Mouse (Mus musculus) midbrain, embryonic 15.5 days (tissue): ENCODE measurements at regions not wholly inside any gene's neighbourhood (a gene's known extent, or its start where the extent isn't known, plus 50 kb on each side); places are given as distances from the start of the nearest gene placed in this dataset.

ENCODE experiments used
- ATAC-seq: fragments of 200-750 bp; cut with Nextera tagmentation; replicated peaks from 2 replicates; pipeline ENCODE4 v1.8.0; 2017; ENCODE audit warnings: moderate TSS enrichment
- H3K27ac ChIP-seq: fragments of 300-500 bp; sonication (generic); 2 replicates; pipeline ENCODE4 v1.5.1; 2015; ENCODE audit warnings: mild to moderate bottlenecking, inconsistent platforms
- H3K27me3 ChIP-seq: fragments of 300-500 bp; sonication (generic); replicated peaks from 2 replicates; pipeline ENCODE4 v1.6.1; 2015; ENCODE audit warnings: inconsistent platforms
- H3K36me3 ChIP-seq: fragments of 300-500 bp; sonication (generic); replicated peaks from 2 replicates; pipeline ENCODE4 v1.6.1; 2015; ENCODE audit warnings: inconsistent platforms
- H3K4me1 ChIP-seq: fragments of 300-500 bp; sonication (generic); 2 replicates; pipeline ENCODE4 v1.6.1; 2015; ENCODE audit warnings: inconsistent platforms
- H3K4me2 ChIP-seq: fragments of 300-500 bp; sonication (generic); 2 replicates; pipeline ENCODE4 v1.6.1; 2015; ENCODE audit warnings: inconsistent platforms, mild to moderate bottlenecking, moderate library complexity
- H3K4me3 ChIP-seq: fragments of 300-500 bp; sonication (generic); 2 replicates; pipeline ENCODE4 v1.5.1; 2015; ENCODE audit warnings: mild to moderate bottlenecking, inconsistent platforms
- H3K9ac ChIP-seq: fragments of 300-500 bp; sonication (generic); 2 replicates; pipeline ENCODE4 v1.6.1; 2015; ENCODE audit warnings: mild to moderate bottlenecking, inconsistent platforms
- H3K9me3 ChIP-seq: fragments of 300-500 bp; sonication (generic); 2 replicates; pipeline ENCODE4 v1.6.1; 2016; ENCODE audit warnings: inconsistent platforms
- WGBS: fragments of 180-500 bp; shearing (Covaris S2); methylation state at CpG from one replicate; pipeline ENCODE4 v1.1.7; 2015; ENCODE audit warnings: mixed read lengths; 5-methylcytosine and 5-hydroxymethylcytosine counted together

DNA sequence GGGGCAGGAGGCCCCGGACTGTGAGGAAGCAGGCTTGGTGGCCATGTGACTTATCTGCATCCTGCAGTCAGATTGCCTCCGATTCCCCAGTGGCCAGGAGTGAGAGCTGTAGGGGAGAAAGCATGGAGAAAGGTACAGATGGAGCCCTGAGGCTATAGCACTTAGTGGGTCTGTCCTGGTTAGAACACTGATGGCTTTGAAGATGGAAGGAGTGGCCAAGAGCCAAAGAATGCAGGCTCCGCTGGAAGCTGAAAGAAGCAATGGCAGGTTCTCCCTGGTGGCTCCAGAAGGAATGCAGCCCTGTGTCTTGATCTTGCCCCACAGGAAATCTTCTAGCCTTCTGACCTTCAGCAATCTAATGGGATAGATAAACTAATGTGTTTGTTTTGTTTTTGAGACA, 926.3 kb downstream of the 4930447A16Rik start:
- WGBS: 84% methylated on average over 3 of the region's 3 CpGs
- H3K27me3 ChIP-seq: no peaks in the 10 kb centered on the region
- no peaks in the 10 kb centered on the region for H3K36me3 ChIP-seq
- no peak overlapping the region for H3K27ac ChIP-seq
- H3K4me3 ChIP-seq: no peak overlapping the region
- no peak overlapping the region for H3K9ac ChIP-seq
- no peak overlapping the region for H3K4me2 ChIP-seq
- no peaks in the 10 kb centered on the region for H3K4me1 ChIP-seq
- ATAC-seq: no peak
- H3K9me3 ChIP-seq: no peaks in the 10 kb centered on the region

DNA sequence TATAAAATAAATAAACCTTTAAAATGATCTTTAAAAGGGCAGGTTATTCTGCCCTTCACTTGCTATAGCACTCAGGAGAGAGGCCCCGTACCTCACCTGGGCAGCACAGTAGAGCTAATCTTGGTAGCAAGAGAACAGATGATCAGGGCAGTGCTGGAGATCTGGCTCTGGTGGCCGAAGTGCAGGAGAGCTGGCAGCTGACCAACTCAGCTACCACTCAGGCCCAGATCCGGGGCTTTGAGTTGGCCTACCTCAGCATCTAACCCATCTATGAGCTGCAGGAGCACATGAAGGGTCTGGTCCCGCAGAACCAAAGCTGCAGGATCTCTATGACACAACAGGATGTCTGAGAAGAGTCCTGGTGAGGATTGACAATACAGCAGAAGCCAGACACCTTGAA, 928.0 kb downstream of the 4930447A16Rik start:
- H3K27me3 ChIP-seq: no peaks in the 10 kb centered on the region
- no peak overlapping the region for H3K4me2 ChIP-seq
- ATAC-seq: no peak
- 90% methylated on average over 4 of the region's 4 CpGs for WGBS
- no peaks in the 10 kb centered on the region for H3K4me1 ChIP-seq
- no peak overlapping the region for H3K9ac ChIP-seq
- H3K4me3 ChIP-seq: no peak overlapping the region
- no peaks in the 10 kb centered on the region for H3K36me3 ChIP-seq
- H3K9me3 ChIP-seq: no peaks in the 10 kb centered on the region
- H3K27ac ChIP-seq: no peak overlapping the region

DNA sequence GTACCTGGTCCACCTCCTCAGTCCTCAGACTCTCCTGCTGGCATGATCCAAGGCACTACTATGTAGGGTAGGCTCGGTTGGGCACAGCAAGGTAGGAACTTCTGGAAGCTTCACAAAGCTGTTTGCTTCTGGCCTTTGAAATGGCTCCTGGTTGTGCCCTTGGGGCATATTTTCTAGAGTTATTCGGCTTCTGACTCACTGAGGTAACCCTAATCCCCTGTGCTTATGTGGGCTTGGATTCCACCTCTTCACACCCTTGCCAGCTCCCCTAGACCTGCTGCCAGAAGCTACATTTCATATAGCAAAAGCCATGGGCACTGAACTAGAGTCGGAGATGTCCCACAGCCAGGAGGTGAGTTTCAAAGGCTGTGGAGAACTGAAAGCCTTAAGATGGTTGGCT, 933.7 kb downstream of the 4930447A16Rik start:
- H3K36me3 ChIP-seq: no peaks in the 10 kb centered on the region
- no peak overlapping the region for H3K9ac ChIP-seq
- no peaks in the 10 kb centered on the region for H3K4me1 ChIP-seq
- no peak overlapping the region for H3K4me2 ChIP-seq
- 0 out of 2 replicates have a peak, but pooled peaks cover 5% of the 10 kb centered on the region for H3K9me3 ChIP-seq
- no peak for ATAC-seq
- no peak overlapping the region for H3K4me3 ChIP-seq
- H3K27me3 ChIP-seq: no peaks in the 10 kb centered on the region
- 94% methylated on average over 3 of the region's 3 CpGs for WGBS
- no peak overlapping the region for H3K27ac ChIP-seq

DNA sequence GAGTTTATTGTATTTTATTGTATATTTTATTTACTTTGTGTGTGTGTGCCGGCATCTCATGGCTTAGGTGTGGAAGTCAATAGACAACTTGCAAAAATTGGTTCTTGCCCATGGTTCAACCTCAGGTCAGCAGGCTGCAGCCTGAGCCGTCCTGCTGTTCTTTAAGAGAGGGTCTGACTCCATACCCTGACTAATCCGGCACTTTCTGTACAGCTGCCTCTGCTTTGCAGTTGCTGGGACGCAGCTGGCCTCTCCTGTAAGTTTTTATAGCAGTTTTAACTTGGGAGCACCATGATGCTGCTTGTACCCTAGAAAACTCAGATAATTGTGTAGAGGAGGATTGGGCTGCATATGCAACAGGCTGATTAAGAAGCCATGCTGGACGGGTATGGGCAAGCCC, 938.2 kb downstream of the 4930447A16Rik start:
- Histone ChIP-seq H3K9ac (no peak overlapping the region), H3K4me3 (no peak overlapping the region), H3K4me2 (no peak overlapping the region), H3K9me3 (0 out of 2 replicates have a peak, but pooled peaks cover 5% of the 10 kb centered on the region), H3K4me1 (no peaks in the 10 kb centered on the region), H3K36me3 (no peaks in the 10 kb centered on the region), H3K27me3 (no peaks in the 10 kb centered on the region), H3K27ac (no peak overlapping the region)
- WGBS: 77% methylated on average over 5 of the region's 5 CpGs
- ATAC-seq: no peak

DNA sequence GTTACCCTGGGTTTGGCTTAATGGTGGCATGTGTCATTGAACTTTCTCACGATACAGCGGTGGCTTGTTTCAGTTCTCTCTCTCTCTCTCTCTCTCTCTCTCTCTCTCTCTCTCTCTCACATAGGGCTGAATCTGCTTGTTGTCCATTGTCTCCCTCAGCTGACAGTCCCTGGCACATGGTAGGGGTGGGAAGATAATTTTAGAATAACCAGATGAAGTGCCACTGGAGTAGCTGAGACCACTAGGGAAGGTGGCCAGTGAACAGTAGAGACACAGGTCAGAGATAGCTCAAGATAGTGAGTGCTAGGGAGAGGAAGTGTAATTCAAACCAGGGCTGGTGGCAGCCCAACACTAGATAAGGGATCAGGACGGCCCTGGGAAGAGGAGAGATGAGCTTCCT, 938.7 kb downstream of the 4930447A16Rik start:
- H3K9ac ChIP-seq: no peak overlapping the region
- no peaks in the 10 kb centered on the region for H3K4me1 ChIP-seq
- WGBS: 94% methylated on average over 3 of the region's 3 CpGs
- H3K36me3 ChIP-seq: no peaks in the 10 kb centered on the region
- no peak overlapping the region for H3K4me3 ChIP-seq
- ATAC-seq: no peak
- H3K4me2 ChIP-seq: no peak overlapping the region
- H3K27ac ChIP-seq: no peak overlapping the region
- H3K9me3 ChIP-seq: 0 out of 2 replicates have a peak, but pooled peaks cover 5% of the 10 kb centered on the region
- H3K27me3 ChIP-seq: no peaks in the 10 kb centered on the region

DNA sequence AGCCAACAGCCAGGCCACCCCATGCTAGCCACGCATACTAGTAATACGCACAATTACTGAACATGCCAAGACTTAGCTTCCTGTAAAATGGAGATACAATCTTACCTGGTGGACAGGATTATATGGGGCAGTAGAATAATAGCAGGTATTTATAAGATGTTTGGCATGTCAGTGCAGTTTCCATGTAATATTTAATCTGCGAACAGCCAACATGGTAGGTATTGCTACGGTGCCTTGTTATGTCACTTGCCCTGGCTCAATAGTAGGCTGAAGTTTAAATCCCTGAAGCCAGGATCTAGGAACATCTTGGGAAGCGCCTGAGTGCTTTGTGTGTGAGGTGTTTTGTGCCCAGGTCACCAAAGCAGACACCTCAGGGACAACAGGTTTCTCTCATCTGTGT, 942.3 kb downstream of the 4930447A16Rik start:
- H3K4me1 ChIP-seq: no peaks in the 10 kb centered on the region
- H3K27me3 ChIP-seq: no peaks in the 10 kb centered on the region
- H3K36me3 ChIP-seq: no peaks in the 10 kb centered on the region
- H3K4me2 ChIP-seq: no peak overlapping the region
- no peak for ATAC-seq
- H3K9me3 ChIP-seq: no peaks in the 10 kb centered on the region
- no peak overlapping the region for H3K27ac ChIP-seq
- WGBS: 91% methylated on average over 5 of the region's 5 CpGs
- H3K4me3 ChIP-seq: no peak overlapping the region
- H3K9ac ChIP-seq: no peak overlapping the region

DNA sequence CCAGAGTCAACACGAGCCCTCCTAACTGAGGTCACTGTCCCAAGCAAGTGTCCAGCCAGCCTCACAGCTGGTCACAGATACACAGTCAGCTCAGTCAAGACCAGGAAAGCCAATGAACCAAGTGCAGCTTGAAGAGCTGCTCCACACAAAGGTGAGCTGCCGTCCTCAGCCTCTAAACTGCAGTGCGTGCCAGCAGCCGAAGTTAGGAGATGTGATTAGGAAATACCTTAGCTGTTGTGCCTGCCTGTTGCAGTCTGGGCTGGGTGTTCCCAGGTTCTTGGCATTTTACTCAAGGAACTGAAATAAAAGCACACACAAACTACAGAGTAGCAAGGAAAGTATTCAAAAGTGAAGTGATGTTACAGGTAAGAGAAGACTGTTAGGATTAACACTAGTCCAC, 942.9 kb downstream of the 4930447A16Rik start:
- H3K9me3 ChIP-seq: no peaks in the 10 kb centered on the region
- H3K27ac ChIP-seq: no peak overlapping the region
- 91% methylated on average over 4 of the region's 4 CpGs for WGBS
- no peak overlapping the region for H3K4me2 ChIP-seq
- no peaks in the 10 kb centered on the region for H3K27me3 ChIP-seq
- no peak overlapping the region for H3K9ac ChIP-seq
- H3K4me3 ChIP-seq: no peak overlapping the region
- ATAC-seq: no peak
- no peaks in the 10 kb centered on the region for H3K36me3 ChIP-seq
- no peaks in the 10 kb centered on the region for H3K4me1 ChIP-seq

DNA sequence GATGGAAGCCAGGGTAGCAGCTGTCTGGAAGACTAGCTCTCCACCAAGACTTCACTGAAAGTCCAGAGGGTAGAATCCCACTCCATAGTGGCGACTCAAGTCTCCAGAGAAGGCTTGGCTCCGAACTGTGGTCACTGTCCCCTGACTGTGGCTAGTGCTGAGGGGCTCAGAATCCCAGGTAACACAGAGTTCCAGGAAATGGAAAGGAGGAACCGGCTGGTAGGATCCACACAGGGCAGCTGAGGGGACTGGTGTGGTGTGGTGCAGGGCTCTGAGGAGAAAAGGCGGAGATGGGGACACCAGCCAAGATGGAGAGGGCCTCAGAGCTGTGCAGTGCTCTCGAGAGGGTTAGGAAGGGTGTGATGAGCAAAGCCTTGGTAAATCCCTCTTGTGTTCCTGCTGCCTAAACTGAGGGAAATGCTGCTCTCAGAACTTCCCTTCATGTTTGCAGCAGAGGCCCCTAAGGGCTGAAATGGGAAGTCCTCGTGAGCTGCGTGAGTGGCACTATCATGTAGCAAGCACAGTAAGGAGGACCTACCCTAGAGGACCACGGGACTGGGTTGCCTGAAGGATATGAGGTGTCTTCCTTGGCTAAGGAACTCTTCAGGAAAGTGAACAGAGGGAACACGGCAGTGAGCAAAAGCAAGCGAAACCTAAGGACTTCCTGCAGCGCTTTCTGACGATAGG, 946.2 kb downstream of the 4930447A16Rik start:
- Histone ChIP-seq H3K4me3 (no peak overlapping the region), H3K4me2 (no peak overlapping the region), H3K36me3 (no peaks in the 10 kb centered on the region), H3K9me3 (no peaks in the 10 kb centered on the region), H3K27me3 (no peaks in the 10 kb centered on the region), H3K4me1 (peaks cover 7% of the 10 kb centered on the region), H3K9ac (no peak overlapping the region), H3K27ac (no peak overlapping the region)
- WGBS: 84% methylated on average over 12 of the region's 12 CpGs
- no peak for ATAC-seq

DNA sequence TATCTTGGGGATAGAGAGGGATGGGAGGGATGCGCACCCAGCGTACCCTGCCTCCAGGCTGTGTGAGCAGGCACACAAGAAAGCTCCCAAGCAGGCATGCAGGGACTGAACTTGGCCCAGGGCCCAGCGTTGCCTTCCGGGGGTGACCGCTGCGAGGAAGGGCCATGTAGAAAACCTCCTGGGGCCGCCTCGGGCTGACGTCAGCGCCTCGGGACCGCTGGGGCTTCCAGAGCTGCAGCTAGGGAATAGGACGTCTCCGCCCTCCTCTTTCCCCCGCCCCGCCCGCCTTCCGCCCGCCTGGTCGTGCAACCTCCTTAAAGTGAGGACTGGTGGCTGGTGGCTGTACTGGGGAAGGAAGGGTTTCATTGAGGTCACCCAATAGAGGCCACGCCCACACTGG, 948.4 kb downstream of the 4930447A16Rik start:
- WGBS: 9% methylated on average over 21 of the region's 21 CpGs
- Histone ChIP-seq H3K27me3 (no peaks in the 10 kb centered on the region), H3K9ac (peak overlapping the region; percentile 17; the same call in 1 of the 2 replicates), H3K4me3 (peak overlapping the region; percentile 34), H3K4me2 (peak overlapping the region; percentile 64), H3K36me3 (no peaks in the 10 kb centered on the region), H3K4me1 (peaks cover 7% of the 10 kb centered on the region), H3K27ac (no peak overlapping the region), H3K9me3 (no peaks in the 10 kb centered on the region)
- ATAC-seq: peak; percentile 76

DNA sequence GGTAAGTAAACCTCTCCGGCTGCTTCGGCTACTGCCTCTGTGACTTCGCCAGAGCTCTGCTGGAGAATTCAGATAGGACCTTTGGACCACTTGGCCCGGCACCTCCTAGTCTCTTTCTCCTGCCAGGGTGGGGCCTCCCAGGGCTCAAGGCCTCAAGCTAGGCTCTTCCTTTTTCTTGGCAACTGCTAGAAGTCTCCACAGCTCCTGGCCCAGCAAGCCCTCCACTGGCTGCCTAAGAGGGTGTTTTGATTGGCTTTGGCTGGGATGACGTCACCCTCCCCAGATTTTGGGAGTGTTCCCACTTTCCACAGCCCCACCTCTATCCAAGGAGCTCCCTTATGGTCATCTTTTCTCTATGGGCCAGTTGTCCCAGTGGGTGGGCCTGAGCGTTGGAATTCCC, 949.4 kb downstream of the 4930447A16Rik start:
- no peak for ATAC-seq
- no peaks in the 10 kb centered on the region for H3K27me3 ChIP-seq
- no peak overlapping the region for H3K4me3 ChIP-seq
- H3K4me2 ChIP-seq: no peak overlapping the region
- H3K9me3 ChIP-seq: no peaks in the 10 kb centered on the region
- WGBS: 89% methylated on average over 6 of the region's 6 CpGs
- no peaks in the 10 kb centered on the region for H3K36me3 ChIP-seq
- H3K27ac ChIP-seq: no peak overlapping the region
- H3K9ac ChIP-seq: no peak overlapping the region
- peaks cover 7% of the 10 kb centered on the region for H3K4me1 ChIP-seq

DNA sequence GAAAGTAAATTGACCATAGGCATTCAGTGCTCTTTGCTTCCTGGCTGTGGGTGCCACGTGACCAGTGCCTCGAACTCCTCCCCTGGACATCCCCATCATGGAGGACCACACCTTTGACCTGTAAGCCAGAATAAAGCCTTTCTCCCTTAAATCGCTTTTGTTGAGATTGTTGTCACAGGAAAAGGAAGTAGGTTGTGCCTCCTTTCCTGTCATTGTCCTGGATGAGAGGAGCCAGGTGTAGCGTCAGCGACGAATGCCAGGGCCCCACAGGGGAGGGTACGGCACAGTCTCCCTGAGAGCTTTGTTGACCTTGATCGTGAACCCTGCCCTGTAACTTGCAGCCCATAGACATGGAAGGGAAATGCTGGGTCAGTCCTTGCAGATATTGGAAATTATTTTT, 952.8 kb downstream of the 4930447A16Rik start:
- no peak overlapping the region for H3K27ac ChIP-seq
- no peak overlapping the region for H3K4me3 ChIP-seq
- H3K4me2 ChIP-seq: no peak overlapping the region
- H3K4me1 ChIP-seq: peaks cover 7% of the 10 kb centered on the region
- H3K36me3 ChIP-seq: no peaks in the 10 kb centered on the region
- WGBS: 90% methylated on average over 8 of the region's 8 CpGs
- no peaks in the 10 kb centered on the region for H3K27me3 ChIP-seq
- ATAC-seq: no peak
- H3K9ac ChIP-seq: no peak overlapping the region
- no peaks in the 10 kb centered on the region for H3K9me3 ChIP-seq

DNA sequence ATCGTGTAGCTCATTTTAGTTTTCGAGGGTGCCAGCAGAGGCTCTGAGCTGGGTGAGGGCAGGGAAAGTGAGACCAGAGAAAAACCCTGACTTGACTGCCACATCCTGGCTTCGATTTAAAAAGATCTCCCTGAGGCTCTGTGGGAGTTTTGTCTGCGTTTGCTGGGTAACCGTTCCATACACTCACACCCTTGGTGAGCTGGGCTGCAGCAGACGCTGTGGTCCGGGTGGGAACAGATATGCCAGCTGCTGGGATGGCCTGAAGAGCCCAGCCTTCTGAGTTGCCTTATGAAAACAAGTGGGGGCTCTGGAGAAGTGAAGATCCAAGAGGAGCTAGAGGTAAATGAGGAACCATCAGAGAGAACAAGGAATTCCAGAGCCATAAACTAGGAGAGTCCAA, 962.3 kb downstream of the 4930447A16Rik start:
- Histone ChIP-seq H3K36me3 (no peaks in the 10 kb centered on the region), H3K4me3 (no peak overlapping the region), H3K4me1 (peaks cover 12% of the 10 kb centered on the region), H3K27ac (no peak overlapping the region), H3K27me3 (no peaks in the 10 kb centered on the region), H3K9me3 (no peaks in the 10 kb centered on the region), H3K4me2 (no peak overlapping the region), H3K9ac (no peak overlapping the region)
- no peak for ATAC-seq
- WGBS: 71% methylated on average over 7 of the region's 7 CpGs

DNA sequence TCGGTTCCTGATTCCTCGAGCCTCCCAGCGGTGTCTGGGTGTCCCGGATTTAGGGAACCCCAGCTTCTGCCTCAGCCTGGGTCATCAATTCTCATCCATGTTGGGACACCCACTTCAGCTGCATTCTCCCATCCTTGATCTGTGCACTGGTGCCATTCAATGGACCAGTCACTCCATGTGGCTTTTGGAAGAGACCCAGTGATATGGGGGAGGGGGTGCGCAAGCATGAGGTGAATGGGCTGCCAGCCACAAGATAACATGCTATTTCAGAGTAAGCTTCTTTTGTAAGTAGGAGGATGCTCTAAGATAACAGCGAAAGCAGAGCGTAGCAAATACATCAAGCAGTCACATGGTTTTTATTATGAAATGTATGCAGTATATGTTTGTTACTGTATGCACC, 963.1 kb downstream of the 4930447A16Rik start:
- peaks cover 12% of the 10 kb centered on the region for H3K4me1 ChIP-seq
- no peaks in the 10 kb centered on the region for H3K9me3 ChIP-seq
- no peaks in the 10 kb centered on the region for H3K36me3 ChIP-seq
- ATAC-seq: no peak
- WGBS: 89% methylated on average over 7 of the region's 7 CpGs
- no peak overlapping the region for H3K4me2 ChIP-seq
- H3K4me3 ChIP-seq: no peak overlapping the region
- no peak overlapping the region for H3K27ac ChIP-seq
- no peaks in the 10 kb centered on the region for H3K27me3 ChIP-seq
- H3K9ac ChIP-seq: no peak overlapping the region
